Mouse (Mus musculus): Measurements from ENCODE around the gene Gfy.
"Not testable (repeated sequence)": the region's sequence is repeated elsewhere in the genome, so short reads cannot be mapped to it uniquely, and the experiment has no call there.

Gfy gene

GRCm38 (mm10) chr7:45167761-45168445 lies 11.5 kb downstream of the Gfy start:
- DNase-seq (ENCODE audit: low read depth, low spot score): no peak

- no peak for DNase-seq (ENCODE audit: low read depth, low spot score)
These were observed 12.4 kb downstream of the Gfy start for GRCm38 (mm10) chr7:45166950-45167401.

GRCm38 (mm10) chr7:45165701-45166100 lies 13.7 kb downstream of the Gfy start:
- no peak for DNase-seq (ENCODE audit: low read depth, low spot score)

- no peak for DNase-seq (ENCODE audit: low read depth, low spot score)
These were observed 14.5 kb downstream of the Gfy start for GRCm38 (mm10) chr7:45164833-45165232.

GRCm38 (mm10) chr7:45163735-45164490 lies 15.5 kb downstream of the Gfy start, which contains the start of gene Slc17a7:
Gene Slc17a7, plus strand, starts transcription at chr7:45163949.
- no peak for DNase-seq (ENCODE audit: low read depth, low spot score)

GRCm38 (mm10) chr7:45162996-45163615 lies 16.3 kb downstream of the Gfy start:
- no peak for DNase-seq (ENCODE audit: low read depth, low spot score)

GRCm38 (mm10) chr7:45162551-45162950 lies 16.8 kb downstream of the Gfy start:
- no peak for DNase-seq (ENCODE audit: low read depth, low spot score)

GRCm38 (mm10) chr7:45161612-45162473 lies 17.5 kb downstream of the Gfy start:
- peak; percentile 87 for DNase-seq (ENCODE audit: low read depth, low spot score)

GRCm38 (mm10) chr7:45160866-45161265 lies 18.5 kb downstream of the Gfy start:
- no peak for DNase-seq (ENCODE audit: low read depth, low spot score)

- DNase-seq (ENCODE audit: low read depth, low spot score): no peak
These were observed 19.0 kb downstream of the Gfy start for GRCm38 (mm10) chr7:45160316-45160800.

- DNase-seq (ENCODE audit: low read depth, low spot score): no peak
These were observed 20.4 kb downstream of the Gfy start for GRCm38 (mm10) chr7:45158991-45159390.

GRCm38 (mm10) chr7:45157459-45157858 lies 21.9 kb downstream of the Gfy start:
- DNase-seq (ENCODE audit: low read depth, low spot score): no peak

- no peak for DNase-seq (ENCODE audit: low read depth, low spot score)
These were observed 23.2 kb downstream of the Gfy start for GRCm38 (mm10) chr7:45156206-45156605.

GRCm38 (mm10) chr7:45155590-45155989 lies 23.8 kb downstream of the Gfy start:
- DNase-seq (ENCODE audit: low read depth, low spot score): no peak

GRCm38 (mm10) chr7:45154993-45155514 lies 24.3 kb downstream of the Gfy start:
- no peak for DNase-seq (ENCODE audit: low read depth, low spot score)

GRCm38 (mm10) chr7:45154096-45154992 lies 25.0 kb downstream of the Gfy start, which contains the start of the genes Pih1d1 and Aldh16a1:
Gene Pih1d1, plus strand, starts transcription at chr7:45154303.
Gene Aldh16a1, minus strand, starts transcription at chr7:45154584.
- peak; percentile 91 for DNase-seq (ENCODE audit: low read depth, low spot score)

- no peak for DNase-seq (ENCODE audit: low read depth, low spot score)
These were observed 25.8 kb downstream of the Gfy start for GRCm38 (mm10) chr7:45153586-45153985.

- not testable (repeated sequence) for DNase-seq (ENCODE audit: low read depth, low spot score)
These were observed 26.3 kb downstream of the Gfy start for GRCm38 (mm10) chr7:45153052-45153451.

- DNase-seq (ENCODE audit: low read depth, low spot score): no peak
These were observed 28.1 kb downstream of the Gfy start for GRCm38 (mm10) chr7:45151303-45151702.

GRCm38 (mm10) chr7:45150321-45150720 lies 29.0 kb downstream of the Gfy start:
- no peak for DNase-seq (ENCODE audit: low read depth, low spot score)

All from forelimb bud, embryonic 11.5 days (tissue).